Mouse (Mus musculus) C2C12 (cell line): Measurements from ENCODE around the gene Tapbpl. TPM values are rescaled to one million over a fixed set of nuclear protein-coding genes. Genes with fewer than 3 reads are reported as not detected.
"Not testable (repeated sequence)": the region's sequence is repeated elsewhere in the genome, so short reads cannot be mapped to it uniquely, and the experiment has no call there.

Experiments used
- H3K27me3 ChIP-seq: one replicate; pipeline ENCODE4 v1.6.1; 2011; ENCODE audit not compliant: control insufficient read depth, insufficient read depth, insufficient read length
- H3K36me3 ChIP-seq: one replicate; pipeline ENCODE4 v1.6.1; 2011; ENCODE audit not compliant: control insufficient read depth, insufficient read depth
- H3K4me3 ChIP-seq: one replicate; pipeline ENCODE4 v1.5.1; 2011; ENCODE audit warnings: mild to moderate bottlenecking, control low read depth; ENCODE audit not compliant: poor library complexity, insufficient read depth, severe bottlenecking
- H3K79me2 ChIP-seq: one replicate; pipeline ENCODE4 v1.6.1; 2011; ENCODE audit not compliant: control insufficient read depth, insufficient read depth
- H3K79me3 ChIP-seq: one replicate; pipeline ENCODE4 v1.6.1; 2011; ENCODE audit warnings: low read depth, control low read depth
- H3ac ChIP-seq: one replicate; pipeline ENCODE3; 2011; ENCODE audit warnings: low read depth; ENCODE audit not compliant: control insufficient read depth, insufficient read length
- CEBPB ChIP-seq: IDR thresholded peaks from one replicate; pipeline ENCODE4 v1.6.1; 2011; ENCODE audit warnings: low read depth, mild to moderate bottlenecking, control low read depth, moderate library complexity
- CTCF ChIP-seq: IDR thresholded peaks from one replicate; pipeline ENCODE4 v1.5.1; 2011; ENCODE audit not compliant: control insufficient read depth, insufficient read depth, insufficient read length
- FOSL1 ChIP-seq: IDR thresholded peaks from one replicate; pipeline ENCODE4 v1.8.0; 2011; ENCODE audit warnings: mild to moderate bottlenecking, low read length; ENCODE audit not compliant: poor library complexity, insufficient read depth, severe bottlenecking
- MAX ChIP-seq: IDR thresholded peaks from one replicate; pipeline ENCODE4 v1.6.1; 2011; ENCODE audit warnings: mild to moderate bottlenecking, control low read depth
- MYOD1 ChIP-seq: IDR thresholded peaks from one replicate; pipeline ENCODE4 v1.6.1; 2011; ENCODE audit warnings: low read depth; ENCODE audit not compliant: control insufficient read depth, insufficient read length
- MYOG ChIP-seq: IDR thresholded peaks from one replicate; pipeline ENCODE4 v1.6.1; 2011; ENCODE audit not compliant: control insufficient read depth, insufficient read length; ENCODE audit errors: extremely low read depth
- USF1 ChIP-seq: IDR thresholded peaks from one replicate; pipeline ENCODE4 v1.6.1; 2011; ENCODE audit warnings: low read depth, mild to moderate bottlenecking, control low read depth, moderate library complexity
- polyA plus RNA-seq: library from polyadenylated mRNA; unstranded; fragments of >200 nt; fragmentation: generic; extraction: Trizol; gene quantifications from one replicate; pipeline ENCODE4 v1.2.1, GENCODE M21; 2012; ENCODE audit warnings: missing spikeins

Gene Tapbpl
- polyA plus RNA-seq, 1 experiment, result 2.3 TPM

DNA sequence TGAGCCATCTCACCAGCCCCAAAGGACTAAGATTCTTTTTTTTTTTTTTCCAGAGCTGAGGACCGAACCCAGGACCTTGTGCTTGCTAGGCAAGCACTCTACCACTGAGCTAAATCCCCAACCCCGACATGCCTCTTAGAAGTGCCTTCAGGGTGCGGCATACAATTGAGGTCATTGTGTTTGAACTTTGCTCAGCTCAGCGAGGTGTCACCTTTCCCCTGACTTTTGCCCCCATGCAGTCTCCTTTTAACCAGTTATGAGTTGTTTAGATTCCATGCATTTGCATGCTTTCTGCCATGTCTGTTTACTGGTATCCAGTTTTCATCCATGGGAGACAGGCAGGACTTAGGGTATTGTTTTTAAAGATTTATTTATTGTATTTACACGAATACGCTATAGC lies 37.1 kb upstream of the Tapbpl start:
- Histone ChIP-seq H3K79me2 (no peaks in the 10 kb centered on the region), H3ac (no peak overlapping the region), H3K79me3 (no peaks in the 10 kb centered on the region), H3K27me3 (no peaks in the 10 kb centered on the region), H3K36me3 (no peaks in the 10 kb centered on the region), H3K4me3 (no peak overlapping the region)
- TF ChIP-seq CTCF, result no peak
- no peak for TF ChIP-seq MYOD1
- no peak for TF ChIP-seq FOSL1
- TF ChIP-seq MAX, result no peak
- no peak for TF ChIP-seq USF1
- TF ChIP-seq CEBPB, result no peak
- no peak for TF ChIP-seq MYOG

DNA sequence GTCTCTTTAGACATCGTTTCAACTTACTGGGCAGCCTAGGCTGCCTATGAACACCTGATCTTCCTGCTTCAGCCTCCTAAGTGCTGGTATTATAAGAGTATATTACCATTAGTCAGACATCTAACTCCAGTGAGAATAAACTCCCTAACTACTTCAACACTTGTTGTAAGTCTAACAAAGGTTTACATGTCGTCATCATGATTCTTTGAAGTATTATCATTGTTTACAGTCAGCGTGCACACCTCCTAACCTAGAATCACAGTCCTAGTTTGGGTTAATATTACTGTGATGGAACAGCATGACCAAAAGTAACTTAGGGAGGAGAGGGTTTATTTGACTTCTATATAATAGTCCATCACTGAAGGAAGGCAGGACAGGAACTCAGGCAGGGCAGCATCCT lies 35.8 kb upstream of the Tapbpl start:
- Histone ChIP-seq H3ac (no peak overlapping the region), H3K27me3 (no peaks in the 10 kb centered on the region), H3K79me3 (no peaks in the 10 kb centered on the region), H3K36me3 (no peaks in the 10 kb centered on the region), H3K4me3 (no peak overlapping the region), H3K79me2 (no peaks in the 10 kb centered on the region)
- TF ChIP-seq CTCF, result no peak
- TF ChIP-seq FOSL1, result no peak
- TF ChIP-seq MYOG, result no peak
- no peak for TF ChIP-seq USF1
- no peak for TF ChIP-seq MAX
- TF ChIP-seq MYOD1, result no peak
- TF ChIP-seq CEBPB, result no peak

DNA sequence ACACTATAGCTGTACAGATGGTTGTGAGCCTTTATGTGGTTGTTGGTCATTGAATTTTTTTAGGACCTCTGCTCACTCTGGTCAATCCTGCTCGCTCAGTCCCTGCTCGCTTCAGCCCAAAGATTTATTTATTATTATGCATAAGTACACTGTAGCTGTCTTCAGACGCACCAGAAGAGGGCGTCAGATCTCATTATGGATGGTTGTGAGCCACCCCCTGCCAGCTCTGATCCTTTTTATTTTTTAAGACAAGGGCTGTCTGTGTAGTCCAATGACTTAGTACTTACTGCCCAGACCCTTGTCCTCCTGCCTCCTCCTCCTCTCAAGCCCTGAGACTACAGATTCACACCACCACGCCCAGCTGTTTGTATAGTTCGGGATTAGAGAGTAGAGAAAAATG lies 34.9 kb upstream of the Tapbpl start:
- not testable (repeated sequence) for H3K79me2 ChIP-seq, H3K79me3 ChIP-seq, H3ac ChIP-seq, H3K36me3 ChIP-seq, H3K27me3 ChIP-seq, H3K4me3 ChIP-seq

DNA sequence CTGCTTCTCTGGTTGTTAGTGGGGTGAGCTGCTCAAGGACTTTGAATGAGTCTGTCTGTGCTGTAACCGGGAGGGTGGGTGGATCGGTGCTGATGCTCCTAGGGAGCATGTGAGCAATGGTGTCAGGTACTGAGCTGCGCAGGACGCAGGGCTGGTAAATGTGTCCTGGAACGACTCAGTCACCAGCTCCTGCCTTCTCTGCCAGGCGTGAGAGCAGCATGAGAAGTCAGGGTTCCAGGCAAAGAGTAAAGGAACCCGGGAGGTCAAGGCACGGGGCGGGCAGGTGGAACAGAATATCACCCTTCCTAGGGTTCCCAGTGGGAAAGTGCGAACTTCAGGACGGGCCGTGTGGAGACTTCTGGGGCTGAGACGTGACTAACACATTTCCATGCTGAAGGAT lies 34.4 kb upstream of the Tapbpl start:
- TF ChIP-seq USF1 (no peak), CTCF (no peak), MYOG (no peak), MAX (no peak), FOSL1 (no peak), CEBPB (no peak), MYOD1 (no peak)
- no peaks in the 10 kb centered on the region for H3K79me2 ChIP-seq
- no peaks in the 10 kb centered on the region for H3K36me3 ChIP-seq
- no peak overlapping the region for H3ac ChIP-seq
- no peaks in the 10 kb centered on the region for H3K79me3 ChIP-seq
- H3K27me3 ChIP-seq, result no peaks in the 10 kb centered on the region
- no peak overlapping the region for H3K4me3 ChIP-seq

DNA sequence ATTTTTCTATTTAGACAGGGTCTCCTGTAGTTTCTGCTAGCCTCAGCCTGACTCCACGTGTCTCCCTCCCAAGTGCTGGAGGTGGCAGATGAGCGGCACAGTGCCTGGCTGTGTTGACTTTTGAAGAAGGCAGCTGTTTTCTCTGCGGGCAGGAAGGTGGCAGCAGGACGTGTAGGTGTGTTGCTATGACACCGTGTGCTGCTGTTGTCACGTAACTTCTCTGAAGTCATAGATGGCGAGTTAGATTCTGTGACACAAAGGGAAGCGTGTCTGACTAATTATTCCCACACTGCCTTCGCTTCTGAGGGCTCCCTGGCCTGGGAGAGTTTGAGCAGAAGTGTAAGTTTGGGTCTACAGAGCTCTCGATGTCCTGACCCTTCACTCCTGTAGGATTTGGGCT lies 33.6 kb upstream of the Tapbpl start:
- Histone ChIP-seq H3K79me2 (no peaks in the 10 kb centered on the region), H3K27me3 (no peaks in the 10 kb centered on the region), H3K79me3 (no peaks in the 10 kb centered on the region), H3ac (no peak overlapping the region), H3K4me3 (no peak overlapping the region), H3K36me3 (no peaks in the 10 kb centered on the region)
- TF ChIP-seq CTCF (no peak), MAX (no peak), FOSL1 (no peak), MYOD1 (no peak), CEBPB (no peak), MYOG (no peak)

DNA sequence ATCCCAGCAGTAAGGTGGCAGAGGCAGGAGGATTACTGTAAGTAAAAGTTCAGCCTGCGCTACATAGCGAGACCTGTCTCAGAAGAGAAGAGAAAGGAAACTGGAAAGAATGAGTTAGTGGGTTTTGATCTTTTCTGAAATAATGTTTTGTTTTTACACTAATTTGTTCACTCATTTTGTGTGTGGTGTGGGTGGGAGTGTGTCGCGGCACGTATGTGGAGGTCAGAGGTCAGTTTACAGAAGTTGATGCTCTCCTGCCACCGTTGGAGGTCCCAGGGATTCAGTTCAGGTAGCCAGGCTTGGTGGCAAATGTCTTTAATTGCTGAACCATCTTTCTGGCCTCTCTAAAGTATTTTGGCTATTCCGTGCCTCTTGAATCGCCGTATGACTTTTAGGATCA lies 32.6 kb upstream of the Tapbpl start:
- TF ChIP-seq CEBPB (no peak), MYOG (no peak), MAX (no peak), MYOD1 (no peak), FOSL1 (no peak), CTCF (no peak), USF1 (no peak)
- H3K27me3 ChIP-seq, result no peaks in the 10 kb centered on the region
- H3K36me3 ChIP-seq, result no peaks in the 10 kb centered on the region
- no peaks in the 10 kb centered on the region for H3K79me2 ChIP-seq
- no peak overlapping the region for H3ac ChIP-seq
- no peaks in the 10 kb centered on the region for H3K79me3 ChIP-seq
- H3K4me3 ChIP-seq, result no peak overlapping the region

DNA sequence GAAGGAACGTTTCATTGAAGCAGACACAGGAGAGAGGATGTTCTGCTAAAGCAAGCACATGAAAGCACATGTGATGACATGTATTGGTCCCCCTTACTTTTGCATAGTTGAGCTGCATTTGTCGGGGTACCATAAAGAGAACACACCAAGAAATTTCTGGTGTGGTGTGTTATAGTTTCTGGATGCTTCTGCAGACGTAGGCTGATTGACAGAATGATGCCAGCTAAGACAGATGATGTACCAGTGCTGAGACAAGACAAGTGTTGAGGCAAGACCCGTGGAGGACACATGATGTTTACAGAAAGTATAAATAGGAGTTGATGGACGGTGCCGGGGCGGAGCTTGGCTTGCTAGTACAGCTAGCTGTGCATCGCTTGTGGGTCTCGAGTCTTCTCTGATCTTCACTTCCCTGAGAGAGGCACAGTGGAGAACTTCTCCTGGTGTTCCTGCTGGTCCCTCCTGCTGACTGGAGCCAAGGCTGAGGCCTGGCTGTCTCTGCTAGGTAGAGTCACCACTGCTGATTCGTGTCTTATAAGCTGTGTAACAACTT lies 28.4 kb upstream of the Tapbpl start:
- no peaks in the 10 kb centered on the region for H3K79me3 ChIP-seq
- TF ChIP-seq USF1, result no peak
- no peak for TF ChIP-seq MYOD1
- TF ChIP-seq MAX, result no peak
- no peak for TF ChIP-seq CTCF
- TF ChIP-seq FOSL1, result no peak
- TF ChIP-seq CEBPB, result no peak
- TF ChIP-seq MYOG, result no peak
- H3K36me3 ChIP-seq, result no peaks in the 10 kb centered on the region
- no peak overlapping the region for H3ac ChIP-seq
- H3K79me2 ChIP-seq, result no peaks in the 10 kb centered on the region
- no peaks in the 10 kb centered on the region for H3K27me3 ChIP-seq
- no peak overlapping the region for H3K4me3 ChIP-seq
